Mouse (Mus musculus): ENCODE results near the gene Gzma. TPM values are rescaled to one million over a fixed set of nuclear protein-coding genes. Genes with fewer than 3 reads are reported as not detected.

Gzma gene
- polyA plus RNA-seq, 1 experiment = not detected

DNA sequence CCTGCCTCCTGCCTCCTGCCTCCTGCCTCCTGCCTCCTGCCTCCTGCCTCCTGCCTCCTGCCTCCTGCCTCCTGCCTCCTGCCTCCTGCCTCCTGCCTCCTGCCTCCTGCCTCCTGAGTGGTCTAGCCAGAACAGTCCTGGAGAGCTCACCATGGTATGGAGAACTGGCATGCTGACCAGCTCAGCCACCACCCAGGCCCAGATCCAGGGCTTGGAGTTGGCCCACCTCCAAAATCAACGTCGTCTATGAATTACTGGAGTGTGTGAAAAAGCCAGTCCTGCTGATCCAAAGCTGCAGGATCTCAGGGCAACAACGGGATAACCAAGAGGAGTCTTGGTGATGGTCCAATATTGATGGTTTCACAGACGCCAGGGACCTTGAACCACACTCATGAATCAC is 18.2 kb upstream of the Gzma start:
- H3K27me3 ChIP-seq (ENCODE audit: control insufficient read depth, insufficient read depth, insufficient read length) = no peaks in the 10 kb centered on the region
- no peaks in the 10 kb centered on the region for H3K79me2 ChIP-seq (ENCODE audit: control insufficient read depth, insufficient read depth)
- H3K4me3 ChIP-seq = no peak overlapping the region
- H3K4me2 ChIP-seq (ENCODE audit: low read depth) = no peak overlapping the region
- no peaks in the 10 kb centered on the region for H3K36me3 ChIP-seq (ENCODE audit: control insufficient read depth, insufficient read depth)
- H3ac ChIP-seq (ENCODE audit: control insufficient read depth, insufficient read length) = no peak overlapping the region
- TF ChIP-seq MYOG (IDR thresholded peaks at IDR 0.05; ENCODE audit: control insufficient read depth in 1 of 3, insufficient read depth in 1 of 3, insufficient read length in 2 of 3, low read depth in 2 of 3) (no peak), E2F4 (IDR thresholded peaks at IDR 0.05; ENCODE audit: insufficient read depth) (no peak), TCF12 (IDR thresholded peaks at IDR 0.05; ENCODE audit: insufficient read depth, poor library complexity, severe bottlenecking) (no peak)

- no peaks in the 10 kb centered on the region for H3K27me3 ChIP-seq (ENCODE audit: control insufficient read depth, insufficient read depth, insufficient read length)
- no peak overlapping the region for H3K4me3 ChIP-seq
- TF ChIP-seq USF1 (IDR thresholded peaks at IDR 0.05; ENCODE audit: low read depth) (no peak), POLR2AphosphoS2 (IDR thresholded peaks at IDR 0.05; ENCODE audit: insufficient read length, low read depth) (no peak), POLR2A (IDR thresholded peaks at IDR 0.05; ENCODE audit: insufficient read length, low read depth) (no peak), SRF (IDR thresholded peaks at IDR 0.05; ENCODE audit: control insufficient read depth, insufficient read length, low read depth) (no peak), MYOG (IDR thresholded peaks at IDR 0.05; ENCODE audit: control insufficient read depth in 1 of 3, insufficient read depth in 1 of 3, insufficient read length in 2 of 3, low read depth in 2 of 3) (no peak), MAX (IDR thresholded peaks at IDR 0.05; ENCODE audit: low read depth) (no peak), CEBPB (IDR thresholded peaks at IDR 0.05; ENCODE audit: insufficient read depth, poor library complexity, severe bottlenecking) (no peak), MYOD1 (IDR thresholded peaks at IDR 0.05; ENCODE audit: control insufficient read depth in 1 of 3, insufficient read length in 2 of 3, low read depth in 2 of 3) (no peak), TCF12 (IDR thresholded peaks at IDR 0.05; ENCODE audit: insufficient read depth, poor library complexity, severe bottlenecking) (no peak), E2F4 (IDR thresholded peaks at IDR 0.05; ENCODE audit: insufficient read depth) (no peak)
- H3K79me2 ChIP-seq (ENCODE audit: control insufficient read depth, insufficient read depth) = no peaks in the 10 kb centered on the region
- H3K4me2 ChIP-seq (ENCODE audit: low read depth) = no peak overlapping the region
- no peak overlapping the region for H3ac ChIP-seq (ENCODE audit: control insufficient read depth, insufficient read length)
- no peaks in the 10 kb centered on the region for H3K36me3 ChIP-seq (ENCODE audit: control insufficient read depth, insufficient read depth)
Measured at GRCm38 (mm10) chr13:113104759-113105158, 4.0 kb upstream of the Gzma start.

DNA sequence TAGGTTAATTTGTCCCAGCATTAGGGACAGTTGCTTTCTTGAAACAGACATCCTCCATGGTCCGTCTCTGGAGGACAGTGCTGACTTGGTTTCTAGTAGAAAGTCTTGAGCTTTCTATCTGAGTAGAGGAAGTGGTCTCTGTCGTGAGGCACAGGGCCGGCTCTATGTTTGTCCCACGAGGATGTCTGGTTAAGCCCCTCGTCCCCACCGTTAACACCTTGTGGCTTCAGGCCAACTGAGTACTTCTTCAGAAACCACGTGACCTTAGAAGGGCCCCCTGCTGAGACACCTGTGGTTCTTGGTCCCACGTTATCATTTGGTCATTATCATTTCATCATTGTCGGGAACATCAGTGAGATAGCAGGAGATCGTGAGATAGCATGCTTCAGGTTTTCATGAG is 1.0 kb upstream of the Gzma start:
- Histone ChIP-seq H3K4me2 (ENCODE audit: low read depth) (no peak overlapping the region), H3K4me3 (no peak overlapping the region), H3K27me3 (ENCODE audit: control insufficient read depth, insufficient read depth, insufficient read length) (no peaks in the 10 kb centered on the region), H3K79me2 (ENCODE audit: control insufficient read depth, insufficient read depth) (no peaks in the 10 kb centered on the region), H3ac (ENCODE audit: control insufficient read depth, insufficient read length) (no peak overlapping the region), H3K36me3 (ENCODE audit: control insufficient read depth, insufficient read depth) (no peaks in the 10 kb centered on the region)
- TF ChIP-seq POLR2A (IDR thresholded peaks at IDR 0.05; ENCODE audit: insufficient read length, low read depth) = no peak
- no peak for TF ChIP-seq CEBPB (IDR thresholded peaks at IDR 0.05; ENCODE audit: insufficient read depth, poor library complexity, severe bottlenecking)
- TF ChIP-seq E2F4 (IDR thresholded peaks at IDR 0.05; ENCODE audit: insufficient read depth) = no peak
- TF ChIP-seq REST (IDR thresholded peaks at IDR 0.05; ENCODE audit: insufficient read depth, insufficient read length) = no peak
- TF ChIP-seq TCF12 (IDR thresholded peaks at IDR 0.05; ENCODE audit: insufficient read depth, poor library complexity, severe bottlenecking) = no peak
- TF ChIP-seq POLR2AphosphoS2 (IDR thresholded peaks at IDR 0.05; ENCODE audit: insufficient read length, low read depth) = no peak
- TF ChIP-seq MYOD1 (IDR thresholded peaks at IDR 0.05; ENCODE audit: control insufficient read depth in 1 of 3, insufficient read length in 2 of 3, low read depth in 2 of 3) = no peak
- no peak for TF ChIP-seq TCF3 (IDR thresholded peaks at IDR 0.05; ENCODE audit: insufficient read length, low read depth)
- TF ChIP-seq USF1 (IDR thresholded peaks at IDR 0.05; ENCODE audit: low read depth) = no peak
- no peak for TF ChIP-seq MYOG (IDR thresholded peaks at IDR 0.05; ENCODE audit: control insufficient read depth in 1 of 3, insufficient read depth in 1 of 3, insufficient read length in 2 of 3, low read depth in 2 of 3)
- TF ChIP-seq MAX (IDR thresholded peaks at IDR 0.05; ENCODE audit: low read depth) = no peak
- no peak for TF ChIP-seq SRF (IDR thresholded peaks at IDR 0.05; ENCODE audit: control insufficient read depth, insufficient read length, low read depth)

DNA sequence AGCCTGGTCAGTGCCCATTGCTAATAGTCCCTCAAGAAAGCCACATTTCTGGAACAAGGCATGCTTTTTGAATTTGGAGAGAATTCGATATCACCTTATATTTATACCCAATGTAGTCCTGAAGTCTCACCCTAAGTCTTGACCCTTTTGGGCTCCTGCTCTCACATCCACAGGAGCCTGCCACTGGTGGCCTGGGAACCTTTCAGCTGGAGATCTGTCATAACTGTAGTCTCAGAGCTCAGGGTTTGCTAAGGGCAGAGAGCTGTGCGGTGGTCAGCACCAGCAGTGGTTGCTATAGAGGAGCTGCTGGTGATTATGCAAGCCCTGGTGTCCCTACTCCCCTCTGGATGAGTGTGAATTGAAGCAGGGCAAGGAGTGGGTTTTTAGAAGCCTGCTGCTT is 2.4 kb downstream of the Gzma start:
- no peak overlapping the region for H3K4me3 ChIP-seq
- no peak overlapping the region for H3K4me2 ChIP-seq (ENCODE audit: low read depth)
- TF ChIP-seq MAX (IDR thresholded peaks at IDR 0.05; ENCODE audit: low read depth) (no peak), REST (IDR thresholded peaks at IDR 0.05; ENCODE audit: insufficient read depth, insufficient read length) (no peak), USF1 (IDR thresholded peaks at IDR 0.05; ENCODE audit: low read depth) (no peak), POLR2AphosphoS2 (IDR thresholded peaks at IDR 0.05; ENCODE audit: insufficient read length, low read depth) (no peak)
- no peak overlapping the region for H3ac ChIP-seq (ENCODE audit: control insufficient read depth, insufficient read length)
- no peaks in the 10 kb centered on the region for H3K36me3 ChIP-seq (ENCODE audit: control insufficient read depth, insufficient read depth)
- H3K79me2 ChIP-seq (ENCODE audit: control insufficient read depth, insufficient read depth) = no peaks in the 10 kb centered on the region
- H3K27me3 ChIP-seq (ENCODE audit: control insufficient read depth, insufficient read depth, insufficient read length) = no peaks in the 10 kb centered on the region

DNA sequence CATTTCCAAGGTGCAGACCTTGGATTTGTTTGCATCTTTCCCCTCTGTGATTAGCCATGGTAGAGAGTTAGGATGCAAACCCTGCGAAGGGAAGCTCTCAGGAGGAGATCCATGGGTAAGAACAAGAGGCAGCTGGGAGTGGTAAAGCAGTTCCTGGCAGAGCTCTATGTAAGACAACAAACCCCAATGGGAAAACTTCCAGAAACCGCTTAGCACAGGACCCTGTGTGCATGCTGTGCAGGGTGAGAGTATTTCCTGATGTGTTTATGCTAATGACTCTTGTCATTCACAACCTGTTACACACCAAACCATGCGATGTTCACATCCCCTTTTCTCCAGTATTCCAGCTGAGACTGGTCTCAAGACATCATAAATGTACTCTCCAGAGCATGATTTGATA is 3.8 kb downstream of the Gzma start:
- H3K4me3 ChIP-seq = no peak overlapping the region
- no peak overlapping the region for H3K4me2 ChIP-seq (ENCODE audit: low read depth)
- no peaks in the 10 kb centered on the region for H3K27me3 ChIP-seq (ENCODE audit: control insufficient read depth, insufficient read depth, insufficient read length)
- no peak for TF ChIP-seq E2F4 (IDR thresholded peaks at IDR 0.05; ENCODE audit: insufficient read depth)
- TF ChIP-seq MYOD1 (IDR thresholded peaks at IDR 0.05; ENCODE audit: control insufficient read depth in 1 of 3, insufficient read length in 2 of 3, low read depth in 2 of 3) = no peak
- no peak for TF ChIP-seq POLR2A (IDR thresholded peaks at IDR 0.05; ENCODE audit: insufficient read length, low read depth)
- TF ChIP-seq MYOG (IDR thresholded peaks at IDR 0.05; ENCODE audit: control insufficient read depth in 1 of 3, insufficient read depth in 1 of 3, insufficient read length in 2 of 3, low read depth in 2 of 3) = no peak
- TF ChIP-seq TCF12 (IDR thresholded peaks at IDR 0.05; ENCODE audit: insufficient read depth, poor library complexity, severe bottlenecking) = no peak
- no peak for TF ChIP-seq USF1 (IDR thresholded peaks at IDR 0.05; ENCODE audit: low read depth)
- TF ChIP-seq CEBPB (IDR thresholded peaks at IDR 0.05; ENCODE audit: insufficient read depth, poor library complexity, severe bottlenecking) = no peak
- no peak for TF ChIP-seq TCF3 (IDR thresholded peaks at IDR 0.05; ENCODE audit: insufficient read length, low read depth)
- no peak for TF ChIP-seq SRF (IDR thresholded peaks at IDR 0.05; ENCODE audit: control insufficient read depth, insufficient read length, low read depth)
- TF ChIP-seq POLR2AphosphoS2 (IDR thresholded peaks at IDR 0.05; ENCODE audit: insufficient read length, low read depth) = no peak
- no peak for TF ChIP-seq REST (IDR thresholded peaks at IDR 0.05; ENCODE audit: insufficient read depth, insufficient read length)
- TF ChIP-seq MAX (IDR thresholded peaks at IDR 0.05; ENCODE audit: low read depth) = no peak
- H3K36me3 ChIP-seq (ENCODE audit: control insufficient read depth, insufficient read depth) = no peaks in the 10 kb centered on the region
- no peaks in the 10 kb centered on the region for H3K79me2 ChIP-seq (ENCODE audit: control insufficient read depth, insufficient read depth)
- H3ac ChIP-seq (ENCODE audit: control insufficient read depth, insufficient read length) = no peak overlapping the region
